Mouse (Mus musculus) heart, postnatal 4 days (tissue): ENCODE measurements around the gene Csn1s1. TPM values are rescaled to one million over a fixed set of nuclear protein-coding genes. Genes with fewer than 3 reads are reported as not detected.
A peak's percentile ranks its signal among the peaks of the same experiment; 100 is the strongest.

ENCODE experiments used
- DNase-seq: peaks from one replicate; pipeline ENCODE4 v3.0.0; 2021
- total RNA-seq, 2 experiments: library from RNA; stranded (reverse); gene quantifications; 2 replicates each; pipeline ENCODE4 v1.2.3; 2021

The Csn1s1 gene
- not detected for total RNA-seq

- DNase-seq = no peak
Measured at GRCm38 (mm10) chr5:87665908-87666307, at the start of gene Csn1s1. Gene Csn1s1, plus strand, starts transcription at chr5:87666208.

- DNase-seq = no peak
Measured at GRCm38 (mm10) chr5:87622681-87623080, 43.3 kb upstream of the Csn1s1 start.

- DNase-seq = peak; percentile 14
Measured at GRCm38 (mm10) chr5:87642787-87643186, 23.2 kb upstream of the Csn1s1 start.

- no peak for DNase-seq
Measured at GRCm38 (mm10) chr5:87699530-87699929, 33.5 kb downstream of the Csn1s1 start, which contains the start of gene Csn2. Gene Csn2, minus strand, starts transcription at chr5:87699630.

GRCm38 (mm10) chr5:87705891-87706290 lies 39.9 kb downstream of the Csn1s1 start:
- DNase-seq = no peak

Other genes starting within 250 kb of the Csn1s1 start
- not detected for gene Ugt2b38, start 242.0 kb upstream of the Csn1s1 start, total RNA-seq
- not detected for gene Ugt2a2, start 183.9 kb upstream of the Csn1s1 start, total RNA-seq
- not detected for gene Gm43638, start 179.4 kb upstream of the Csn1s1 start, total RNA-seq
- gene Ugt2a1, start 175.3 kb upstream of the Csn1s1 start, total RNA-seq = not detected
- not detected for gene Sult1b1, start 128.0 kb upstream of the Csn1s1 start, total RNA-seq
- gene Sult1d1, start 97.2 kb upstream of the Csn1s1 start, total RNA-seq = not detected
- gene Sult1e1, start 74.6 kb upstream of the Csn1s1 start, total RNA-seq = not detected
- gene Csn2, start 33.4 kb downstream of the Csn1s1 start, total RNA-seq = not detected
- gene Csn1s2a, start 108.4 kb downstream of the Csn1s1 start, total RNA-seq = not detected
- not detected for gene Csn1s2b, start 141.9 kb downstream of the Csn1s1 start, total RNA-seq
- not detected for gene Prr27, start 159.5 kb downstream of the Csn1s1 start, total RNA-seq
- gene Odam, start 218.8 kb downstream of the Csn1s1 start, total RNA-seq = not detected